Mouse (Mus musculus): ENCODE measurements around the gene Esrrb. TPM values are rescaled to one million over a fixed set of nuclear protein-coding genes. Genes with fewer than 3 reads are reported as not detected.

Gene Esrrb
- under 1 TPM; 0.08 to 0.70 TPM for total RNA-seq (2021)

DNA sequence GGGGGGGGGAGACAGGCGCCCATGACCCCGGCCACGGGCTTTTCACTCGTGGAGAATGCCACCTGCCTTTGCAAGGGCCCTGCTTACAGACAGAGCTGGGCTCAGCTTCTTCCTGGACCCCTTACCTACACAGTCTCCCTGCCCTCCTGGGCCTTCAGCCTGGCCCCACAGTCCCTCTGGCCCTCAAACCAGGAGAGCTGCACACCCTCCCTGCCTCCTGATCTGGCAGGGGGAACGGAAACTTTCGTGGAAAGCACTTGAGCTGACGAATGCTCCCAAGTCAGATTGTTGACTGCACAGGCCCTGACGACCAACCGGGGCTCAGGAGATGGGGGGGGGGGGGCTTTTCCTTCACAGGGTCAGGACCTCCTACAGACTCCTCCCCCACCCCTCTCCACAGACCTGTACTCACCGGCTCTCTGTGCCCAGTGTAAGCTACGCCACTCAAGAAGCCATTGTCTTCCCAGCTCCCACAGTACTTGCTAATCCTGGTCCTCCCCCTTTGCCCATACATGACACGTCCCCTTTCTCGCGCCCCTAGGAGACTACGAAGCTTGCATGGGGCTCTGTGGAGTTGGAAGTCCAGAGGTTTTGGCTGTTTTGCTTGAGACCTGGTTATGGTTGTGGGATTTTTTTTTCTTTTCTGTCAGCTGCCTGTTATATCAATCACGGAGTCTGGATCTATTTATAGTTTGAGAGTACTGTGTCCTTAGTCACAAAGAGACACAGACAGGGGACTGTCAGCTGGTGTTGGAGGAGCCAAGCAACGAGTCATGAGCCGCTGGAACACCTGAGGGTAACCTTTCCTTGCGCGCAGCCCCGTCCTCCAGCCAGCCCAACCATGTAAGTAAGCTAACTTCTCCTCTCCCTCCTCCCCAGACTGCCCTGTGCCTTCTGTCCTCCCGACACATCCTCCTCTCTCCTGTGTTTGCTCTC, at the start of gene Esrrb:
Gene Esrrb (plus strand): TSS at position 422 of the 936 bp plus-strand sequence.
- no peak for DNase-seq
- intact Hi-C loops (cut with DNase I): no loop called here

DNA sequence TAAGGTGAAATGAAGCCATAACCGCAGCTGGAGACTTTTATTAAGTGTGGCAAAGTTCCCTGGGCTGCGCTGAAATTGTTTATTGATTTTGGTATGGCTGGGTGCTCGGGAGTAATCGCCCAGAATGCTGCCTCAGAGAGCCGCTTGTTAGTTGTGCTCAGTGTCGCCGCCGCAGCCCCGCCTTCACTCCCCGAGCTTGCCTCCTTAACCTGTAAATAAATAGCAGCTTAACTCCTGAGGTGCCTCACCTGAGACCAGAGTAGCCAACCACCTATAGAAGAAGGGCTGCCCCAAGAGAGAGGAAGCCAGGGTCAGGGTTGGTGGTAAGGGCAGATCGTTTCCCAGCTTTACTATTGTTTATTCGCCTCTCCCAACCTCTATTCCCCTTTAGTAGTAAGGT, 40.3 kb upstream of the Esrrb start:
- intact Hi-C loops (cut with DNase I): no loop called here
- no peak for DNase-seq

DNA sequence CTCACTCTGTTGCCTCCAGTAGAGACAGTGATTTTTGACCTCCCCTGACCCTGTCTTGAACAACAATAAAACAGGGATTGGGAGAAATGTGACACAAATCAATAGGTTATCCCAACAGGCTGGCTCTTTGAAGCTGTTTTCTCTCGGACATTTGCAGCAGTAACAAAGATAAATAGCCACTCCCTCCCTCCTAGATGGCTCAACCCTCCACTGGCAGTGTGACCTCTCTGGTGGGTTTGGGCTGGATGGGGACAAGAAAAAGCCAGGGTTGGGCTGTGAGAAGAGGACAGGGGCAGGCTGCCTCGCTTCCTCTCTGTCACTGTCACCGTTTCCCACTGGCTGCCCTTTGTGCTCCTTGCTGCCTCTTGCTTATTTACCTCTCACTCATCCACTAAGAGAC, 36.6 kb upstream of the Esrrb start:
- no peak for DNase-seq
- intact Hi-C loops (cut with DNase I): no loop called here

DNA sequence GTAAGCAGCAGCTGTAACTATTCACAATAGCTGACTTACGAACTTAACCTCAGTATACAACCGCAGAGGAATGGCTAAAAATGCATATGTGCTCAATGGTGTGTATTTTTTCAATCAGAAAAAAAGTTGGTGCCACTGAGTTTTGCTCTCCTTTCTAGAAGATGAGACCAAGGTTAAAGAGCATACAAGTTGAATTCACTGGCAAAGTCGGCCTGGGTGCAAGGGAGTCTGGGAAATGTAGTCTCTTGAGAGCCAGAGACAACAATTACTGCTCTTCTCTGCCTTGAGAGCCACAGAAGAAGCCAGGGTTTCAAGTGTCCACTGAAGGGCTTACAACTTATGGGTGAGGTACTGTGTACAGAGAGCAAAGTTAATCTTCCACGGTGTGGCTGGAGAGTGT, 31.1 kb upstream of the Esrrb start:
- intact Hi-C loops (cut with DNase I): no loop called here
- no peak for DNase-seq

DNA sequence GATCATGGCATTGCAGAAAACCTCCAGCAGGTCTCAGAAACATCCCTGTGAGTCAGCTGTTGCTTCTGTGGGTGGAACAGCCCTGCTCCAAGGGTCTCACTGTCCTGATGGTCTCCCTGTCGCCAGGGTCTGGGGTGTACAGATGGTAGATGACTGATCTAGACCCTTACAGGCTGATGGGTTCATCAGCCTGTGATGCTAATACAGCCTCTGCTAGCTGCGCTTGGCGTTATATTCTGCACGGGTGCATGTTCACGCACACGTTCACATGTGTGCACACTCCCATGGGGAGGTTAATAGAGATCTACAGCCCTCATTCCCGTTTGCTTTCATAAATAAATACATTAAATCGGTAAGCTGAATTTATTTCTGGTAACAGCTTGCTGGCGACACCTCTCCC, 30.2 kb upstream of the Esrrb start:
- DNase-seq: no peak
- intact Hi-C loops (cut with DNase I): no loop called here

DNA sequence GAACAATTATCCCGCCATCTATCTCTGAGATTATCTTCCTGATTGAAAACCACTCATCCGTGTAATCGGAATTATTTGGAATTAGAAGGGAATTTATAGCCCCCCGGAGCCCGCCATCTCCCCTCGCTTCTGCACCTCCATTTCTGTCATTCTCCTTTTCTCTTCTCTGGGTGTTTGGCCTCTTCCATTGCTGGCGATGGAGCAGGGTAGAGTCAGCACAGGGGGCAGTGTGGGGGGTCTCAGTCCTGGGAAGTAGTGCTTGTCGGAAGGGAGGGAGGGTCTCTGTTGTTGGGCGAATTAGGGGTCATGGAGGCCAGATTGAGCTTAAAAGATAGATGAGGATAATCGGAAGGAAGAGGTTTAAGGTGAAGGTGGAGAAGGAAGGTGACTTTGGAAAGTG, 29.7 kb upstream of the Esrrb start:
- intact Hi-C loops (cut with DNase I): no loop called here
- DNase-seq: no peak

DNA sequence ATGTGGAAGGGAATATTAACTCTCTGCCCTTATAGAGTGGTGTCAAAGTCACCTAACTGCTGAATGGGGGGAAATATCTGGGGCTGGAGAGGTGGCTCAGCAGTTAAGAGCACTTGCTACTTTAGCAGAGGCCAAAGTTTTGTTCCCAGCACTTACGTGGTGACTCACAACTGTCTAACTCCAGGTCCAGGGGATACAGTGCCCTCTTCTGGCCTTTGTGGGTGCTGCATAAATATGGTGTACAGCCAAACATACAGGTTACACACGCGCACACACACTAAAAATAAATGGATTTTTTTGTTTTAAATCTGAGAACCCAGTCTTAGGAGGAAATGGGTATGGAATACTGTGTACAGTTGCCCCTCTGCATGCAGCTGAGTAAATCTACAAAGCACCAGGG, 24.7 kb upstream of the Esrrb start:
- intact Hi-C loops (cut with DNase I): no loop called here
- no peak for DNase-seq

DNA sequence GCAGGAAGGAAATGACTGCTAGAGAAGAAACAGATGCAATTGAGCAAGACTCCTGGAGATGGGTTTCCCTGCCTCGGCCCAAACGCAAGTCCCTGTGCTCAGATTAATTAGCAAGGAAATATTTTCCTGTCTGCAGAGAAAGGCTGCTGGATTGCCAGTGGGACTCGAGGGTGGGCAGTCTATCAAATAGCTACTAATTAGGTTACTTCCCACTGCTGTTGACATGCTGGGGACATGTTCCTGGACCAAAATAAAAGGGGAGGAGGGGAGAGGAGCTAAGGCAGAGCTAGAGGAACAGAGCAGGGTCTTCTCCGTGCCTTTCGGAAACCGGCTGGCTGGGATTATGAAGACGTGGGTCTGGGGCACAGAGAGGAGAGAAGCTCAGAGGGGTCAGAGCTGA, 24.0 kb upstream of the Esrrb start:
- intact Hi-C loops (cut with DNase I): no loop called here
- DNase-seq: no peak

DNA sequence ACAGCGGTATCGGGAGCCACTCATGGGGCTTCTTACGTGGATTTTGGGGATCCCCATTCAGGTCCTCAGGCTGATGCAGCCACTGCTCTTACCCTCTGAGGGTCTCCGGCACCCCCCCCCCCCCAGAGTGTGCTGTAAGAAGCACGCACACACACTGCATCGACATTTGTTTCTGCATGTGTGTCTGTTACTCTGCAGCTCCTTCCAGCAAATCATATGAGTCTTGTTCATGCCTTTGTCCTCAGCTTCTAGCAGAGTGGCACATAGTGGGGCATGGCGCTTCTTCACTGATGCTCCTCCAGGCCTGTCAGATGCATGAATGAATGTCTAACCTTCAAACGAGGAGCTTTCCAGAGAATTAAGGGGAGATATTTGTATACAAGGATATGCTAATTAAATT, 11.4 kb upstream of the Esrrb start:
- intact Hi-C loops (cut with DNase I): no loop called here
- no peak for DNase-seq

DNA sequence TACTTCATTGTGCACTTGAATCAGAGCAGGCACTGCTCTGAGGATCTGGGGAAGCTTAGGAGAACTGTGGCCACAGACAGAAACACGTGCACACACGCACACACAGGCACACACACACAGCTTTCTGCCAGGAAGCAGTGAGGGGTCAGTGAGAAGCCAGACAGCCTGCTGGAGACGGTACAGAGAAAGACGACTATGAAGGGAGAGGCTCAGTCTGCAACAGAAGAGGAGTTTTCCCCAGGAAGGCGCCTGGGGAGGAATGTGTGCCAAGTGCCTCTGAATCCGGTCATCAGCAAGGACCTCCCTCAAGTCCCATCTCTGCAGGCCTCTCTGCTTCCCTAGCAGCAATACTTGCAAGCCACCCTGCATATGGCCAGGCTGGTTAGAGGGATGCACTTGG, 1.5 kb upstream of the Esrrb start:
- intact Hi-C loops (cut with DNase I): no loop called here
- no peak for DNase-seq

DNA sequence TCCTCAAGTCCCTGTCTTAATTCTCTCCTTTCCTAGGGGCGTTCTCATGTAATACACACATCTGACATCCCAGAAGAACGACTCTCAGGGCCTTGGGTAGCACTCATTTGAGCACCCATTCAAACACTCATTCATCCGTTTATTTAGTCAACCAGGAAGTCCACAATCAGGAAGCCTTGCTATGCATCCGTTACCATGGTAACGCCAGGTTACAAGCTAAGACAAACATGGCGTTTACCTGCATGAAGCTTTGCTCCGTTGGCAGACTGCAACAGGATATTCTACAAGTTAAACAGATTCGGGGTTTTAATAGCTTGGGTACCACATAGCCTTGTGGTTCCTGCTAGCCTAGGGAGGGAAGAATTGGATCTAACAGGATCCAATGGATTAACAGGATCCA, 1.0 kb upstream of the Esrrb start:
- intact Hi-C loops (cut with DNase I): no loop called here
- no peak for DNase-seq

DNA sequence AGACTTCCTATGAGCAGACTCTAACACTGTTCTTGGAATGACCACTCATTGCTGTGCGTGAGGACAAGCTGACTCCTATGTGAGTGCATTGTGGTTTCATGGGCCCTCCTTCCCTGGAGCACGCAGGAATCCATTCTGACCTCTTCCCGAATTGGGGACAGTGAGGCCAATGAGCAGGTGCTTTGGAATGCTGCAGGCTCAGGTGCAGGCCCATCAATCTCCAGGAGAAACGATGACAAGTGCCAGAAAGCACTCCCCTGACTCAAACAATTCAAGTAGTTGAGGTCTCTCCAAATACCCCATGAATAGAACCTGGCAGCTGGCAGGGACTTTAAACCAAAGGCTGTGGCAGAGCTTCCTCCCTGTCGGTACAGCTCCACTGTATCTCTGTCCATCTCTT, 3.4 kb downstream of the Esrrb start:
- intact Hi-C loops (cut with DNase I): no loop called here
- DNase-seq: no peak

DNA sequence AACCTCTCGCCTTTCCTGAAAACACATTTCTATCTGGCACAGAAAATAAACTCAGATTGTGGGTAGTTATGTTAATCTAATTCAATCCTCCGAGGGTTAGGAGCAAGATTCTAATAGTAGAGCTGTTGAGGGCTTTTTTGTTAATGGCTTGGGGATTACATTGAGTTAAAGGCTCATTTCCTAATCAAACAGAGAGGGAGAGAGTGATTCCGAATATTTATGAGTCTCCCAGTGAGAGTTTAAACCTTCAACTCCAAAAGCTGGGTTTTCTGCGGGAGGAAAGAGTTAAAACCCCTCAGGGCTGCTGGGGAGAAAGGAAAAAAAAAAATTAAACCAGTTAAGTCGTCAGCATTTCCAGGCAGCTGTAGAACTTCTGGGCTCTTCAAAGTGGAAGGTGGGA, 3.8 kb downstream of the Esrrb start:
- intact Hi-C loops (cut with DNase I): no loop called here
- DNase-seq: no peak

DNA sequence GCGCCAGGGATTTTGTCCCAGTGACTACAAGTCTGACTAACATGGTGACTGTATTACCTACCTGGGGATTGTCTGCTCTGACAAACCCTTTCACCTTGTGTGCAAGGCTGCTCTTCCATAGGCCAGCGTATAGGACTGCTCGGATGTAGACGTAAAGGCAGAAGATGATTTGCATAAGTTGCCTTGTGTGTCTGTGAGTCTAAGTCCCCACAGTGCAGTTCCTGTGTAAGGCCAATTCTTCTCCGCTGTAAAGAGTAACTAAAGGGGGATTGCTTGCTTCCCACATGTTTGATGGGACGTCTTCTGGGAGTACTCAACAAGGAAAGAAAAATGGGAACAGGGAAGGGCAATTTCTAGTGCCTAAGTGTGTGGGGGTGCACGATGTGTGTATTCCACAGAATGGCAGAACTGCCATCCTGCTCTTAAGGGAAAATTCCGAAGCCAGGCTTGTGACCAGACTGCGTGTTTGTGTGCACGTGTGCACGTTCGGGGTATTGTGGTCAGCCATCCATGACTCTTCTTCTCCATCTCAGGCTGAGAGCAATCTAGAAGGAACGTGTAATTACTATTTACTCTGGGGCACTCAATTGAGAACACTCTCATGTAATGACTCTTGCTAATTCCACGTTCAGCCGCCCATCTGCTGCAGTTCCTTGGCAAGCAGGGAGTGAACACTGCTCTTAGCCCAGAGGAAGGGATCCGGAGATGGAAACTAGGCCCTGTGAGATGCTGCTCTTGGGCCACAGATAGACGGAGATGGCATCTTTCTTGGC, 9.9 kb downstream of the Esrrb start:
- intact Hi-C loops (cut with DNase I): no loop called here

DNA sequence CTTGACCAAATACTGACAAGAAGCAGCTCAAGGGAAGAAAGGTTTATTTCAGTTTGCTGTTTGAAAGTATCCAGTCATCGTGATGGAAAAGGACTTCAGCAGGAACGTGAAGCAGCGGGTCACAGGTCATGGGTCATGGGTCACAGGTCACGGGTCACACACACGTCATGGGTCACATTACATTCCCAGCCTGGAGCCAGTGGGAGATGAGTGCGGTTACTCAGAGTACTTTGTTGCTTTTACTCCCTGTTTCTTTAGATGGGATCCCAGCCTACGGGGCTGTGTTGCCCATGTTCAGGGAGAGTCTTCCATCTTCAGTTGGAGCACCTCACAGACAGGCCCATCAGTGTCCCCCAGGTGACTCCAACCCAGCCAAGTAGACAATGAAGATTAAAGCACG, 13.4 kb downstream of the Esrrb start:
- intact Hi-C loops (cut with DNase I): no loop called here

More for the DNA sequence above, 9.9 kb downstream of the Esrrb start:
- DNase-seq: no peak

DNA sequence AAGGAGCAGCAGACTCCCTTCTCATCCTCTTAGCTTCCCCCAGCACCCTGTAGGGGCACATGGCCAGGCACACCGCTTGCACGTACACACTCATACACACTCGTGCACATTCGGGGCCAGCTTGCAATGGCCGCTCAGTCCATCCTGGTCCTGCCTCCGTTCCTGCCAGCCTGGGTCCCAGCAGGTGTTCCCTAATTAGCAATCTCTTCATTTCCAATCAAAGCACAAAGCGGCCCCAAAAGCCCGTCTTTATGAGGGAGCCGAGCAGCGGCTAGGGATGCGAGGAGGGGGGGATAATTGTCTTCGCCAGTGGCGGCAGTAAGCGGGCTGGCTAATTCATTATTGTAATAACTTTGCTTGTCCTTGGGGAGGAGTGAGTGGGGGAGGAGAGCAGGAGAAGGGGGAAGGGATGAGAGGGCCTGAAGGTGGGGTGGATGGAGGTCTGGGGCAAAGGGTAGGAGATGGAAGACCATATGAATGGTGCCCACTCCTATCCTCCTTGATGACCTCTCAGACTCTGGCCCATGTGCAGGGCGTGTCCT, 18.8 kb downstream of the Esrrb start:
- intact Hi-C loops (cut with DNase I): no loop called here
- DNase-seq: peak; percentile 66

More for the DNA sequence above, 13.4 kb downstream of the Esrrb start:
- DNase-seq: no peak

DNA sequence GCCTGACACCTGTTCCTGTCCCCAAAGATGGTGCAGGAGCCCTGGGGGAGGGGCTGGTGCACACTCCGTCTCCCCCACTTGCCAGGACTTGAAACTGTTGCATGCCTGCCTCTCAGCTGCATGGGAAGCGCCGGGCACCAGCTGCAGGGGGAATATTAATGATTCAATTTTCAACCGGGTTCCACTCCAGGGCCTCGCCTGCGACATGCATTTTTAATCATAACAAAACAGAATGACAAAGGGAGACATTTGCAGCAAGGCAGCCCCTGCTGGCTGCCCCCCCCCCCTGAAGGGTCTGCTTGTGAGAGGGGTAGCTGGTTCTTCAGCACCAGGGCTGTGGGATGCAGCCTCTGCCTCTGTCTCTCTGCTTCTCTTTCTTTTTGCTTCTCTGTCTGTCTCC, 22.9 kb downstream of the Esrrb start:
- intact Hi-C loops (cut with DNase I): no loop called here
- DNase-seq: peak; percentile 14

DNA sequence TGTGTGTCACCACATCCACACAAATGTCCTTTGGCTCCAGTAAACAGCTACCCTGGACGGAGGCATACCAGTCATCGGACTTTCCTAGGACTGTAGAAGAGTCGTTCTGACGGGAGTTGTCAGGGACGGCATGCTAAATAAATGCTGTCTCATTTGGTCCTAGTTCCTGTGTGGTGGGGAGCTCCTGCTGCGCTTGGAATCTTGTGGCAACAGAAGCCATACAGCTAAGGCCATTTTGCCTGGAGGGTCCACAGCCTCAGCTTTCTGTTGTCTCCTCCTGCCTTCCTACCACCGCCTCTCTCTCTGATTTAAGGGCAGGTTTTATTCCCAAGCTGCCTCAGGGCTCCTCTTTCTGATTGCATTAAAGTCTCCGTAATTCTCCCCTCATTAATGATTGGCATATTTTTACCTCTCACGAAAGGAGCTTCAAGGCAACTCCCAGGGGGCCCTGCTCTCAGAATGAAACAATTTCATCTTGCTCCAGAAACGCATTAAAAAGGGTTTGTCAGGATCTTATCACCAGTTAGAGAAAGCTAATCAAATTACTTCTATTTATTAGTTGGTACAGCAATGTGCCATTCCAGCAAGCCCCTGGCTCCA, 26.9 kb downstream of the Esrrb start:
- intact Hi-C loops (cut with DNase I): no loop called here
- no peak for DNase-seq

DNA sequence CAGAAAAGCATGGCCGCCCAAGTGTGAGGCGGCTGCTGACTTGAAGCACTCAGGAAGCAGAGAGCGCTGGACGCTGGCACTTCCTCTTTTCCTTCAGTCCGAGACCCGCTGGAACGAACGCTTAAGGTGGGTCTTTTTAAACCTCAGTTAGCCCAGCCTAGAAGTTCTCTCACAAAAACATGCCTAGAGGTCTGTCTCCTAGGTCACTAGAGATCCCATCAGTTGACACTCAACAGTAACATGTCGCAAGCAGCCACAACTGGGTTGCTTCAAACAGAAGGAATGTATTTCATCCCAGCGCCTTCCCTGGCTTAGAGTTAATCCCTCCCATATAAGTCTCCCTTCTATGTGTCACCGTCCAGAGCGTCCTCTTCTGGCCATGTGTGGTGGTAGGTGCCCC, 33.9 kb downstream of the Esrrb start:
- intact Hi-C loops (cut with DNase I): no loop called here
- DNase-seq: no peak

DNA sequence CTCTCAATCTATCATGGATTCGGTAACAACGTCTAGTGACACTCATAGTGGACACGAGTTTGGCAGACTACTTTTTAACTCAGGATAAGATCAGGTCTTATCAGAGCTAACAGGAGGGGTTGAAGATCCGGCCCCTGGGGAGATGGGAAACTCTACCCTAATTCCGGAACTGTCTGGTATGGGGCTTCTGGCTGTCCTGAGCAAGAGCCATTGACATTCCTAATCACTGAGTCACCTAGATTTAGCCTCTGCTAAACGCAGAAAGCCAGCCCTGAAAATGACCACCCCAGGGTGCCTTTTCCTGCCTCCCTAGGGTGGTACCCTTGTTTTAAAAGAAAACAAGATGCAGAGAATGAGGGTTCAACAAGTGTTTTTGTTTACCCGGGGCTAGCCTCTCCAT, 34.4 kb downstream of the Esrrb start:
- no peak for DNase-seq
- intact Hi-C loops (cut with DNase I): no loop called here

DNA sequence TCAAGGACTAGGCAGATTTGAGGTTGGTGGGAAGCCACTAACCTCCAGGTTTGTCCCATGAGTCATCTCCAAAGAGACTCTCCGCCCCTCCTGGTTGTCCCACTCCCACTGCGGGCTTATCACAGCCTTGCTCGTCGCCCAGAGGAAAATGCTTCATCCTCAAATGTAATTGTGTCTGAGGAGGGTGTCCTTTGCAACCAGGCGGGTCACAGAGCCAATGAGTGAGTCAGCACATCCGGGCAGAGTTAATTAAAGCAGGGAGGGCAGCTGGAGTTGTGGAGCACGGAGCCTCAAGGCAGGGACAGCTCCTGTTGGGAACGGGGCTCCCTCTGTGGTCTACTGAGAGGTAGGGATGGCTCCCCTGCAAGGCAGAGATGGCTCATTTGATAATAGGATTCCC, 37.8 kb downstream of the Esrrb start:
- intact Hi-C loops (cut with DNase I): no loop called here
- no peak for DNase-seq

Measured in left cerebral cortex, postnatal 4 days (tissue).